9 mouse cellular contexts compared by ENCODE assay signal in the genomic region with DNA sequence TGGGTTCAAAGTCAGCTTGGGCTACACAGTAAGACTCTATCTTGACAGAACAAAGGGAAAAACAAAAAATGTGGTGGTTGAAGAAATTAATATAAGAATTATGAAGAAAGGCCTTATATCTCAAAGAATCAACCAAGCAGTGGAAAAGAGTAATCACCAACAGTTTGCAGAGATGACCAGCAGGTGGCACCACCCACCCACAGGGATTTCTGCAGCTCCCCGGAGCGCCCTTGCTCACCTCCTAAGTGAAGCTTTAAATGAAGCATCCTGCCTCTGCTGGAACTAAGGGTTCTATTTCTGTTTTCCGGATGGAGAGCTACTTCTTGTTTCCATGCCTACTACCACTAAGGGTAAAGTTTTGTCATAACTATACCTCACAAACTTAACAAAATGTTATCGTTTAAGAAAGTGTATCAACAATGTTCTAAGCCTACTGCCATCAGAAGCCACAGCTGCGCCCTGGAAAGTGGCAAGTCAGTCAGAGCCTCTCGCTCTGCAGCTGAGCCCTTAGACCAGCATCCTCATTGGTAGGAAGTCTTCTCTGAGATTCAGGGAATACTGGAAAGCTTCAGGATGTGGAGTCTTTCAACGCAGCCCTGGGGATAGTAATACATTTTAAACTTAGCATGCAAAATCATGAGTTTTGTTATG. TPM values are rescaled to one million over a fixed set of nuclear protein-coding genes. Genes with fewer than 3 reads are reported as not detected.
DNase-seq lines count a peak whose midpoint lies in the region; ATAC-seq and TF ChIP-seq lines count a peak whose summit lies in the region.
"Had no signal": no experiment of that assay in that cellular context is flagged by ENCODE, and none has a peak within 500 bp of the region (broad histone marks: within the 10 kb centered on the region; RNA-seq: fewer than 3 reads in every experiment).

No protein-coding gene starts in this region.

- TF ChIP-seq CTCF in bone marrow, adult 2 months (IDR thresholded peaks at IDR 0.05; ENCODE audit: control insufficient read depth, insufficient read depth, low read length), result peak; percentile 78

- no peak overlapping the region for H3K4me2 ChIP-seq in forebrain, embryonic 15.5 days (replicated peaks)
- no peak overlapping the region for H3K4me2 ChIP-seq in hindbrain, embryonic 14.5 days (replicated peaks)
- H3K4me2 ChIP-seq: heart, embryonic 15.5 days had no signal

- TF ChIP-seq POLR2A in bone marrow, adult 2 months (IDR thresholded peaks at IDR 0.05; ENCODE audit: borderline replicate concordance, control insufficient read depth, low read depth, low read length), result no peak

- WGBS in bone marrow, adult 2 months, result 27% methylated on average over 7 of the region's 7 CpGs
- WGBS in forebrain, embryonic 15.5 days, result 35% methylated on average over 7 of the region's 7 CpGs
- WGBS in hindbrain, embryonic 14.5 days, result 40% methylated on average over 7 of the region's 7 CpGs

- DNase-seq in ES-CJ7 (ENCODE audit: low read depth, low spot score), result peak; percentile 61
- DNase-seq in hindbrain, embryonic 14.5 days (ENCODE audit: low spot score), result peak; percentile 80
- peak; percentile 88 to 89 for DNase-seq in layer of hippocampus, postnatal 10 days (ENCODE audit: low spot score in 2 of 2)
- peak; percentile 68 to 82 for DNase-seq in lung, postnatal 4 days
- peak; percentile 84 to 88 for DNase-seq in right cerebral cortex, postnatal 10 days (ENCODE audit: low spot score in 2 of 2)
- peak; percentile 40 for DNase-seq in urinary bladder, postnatal 10 days (ENCODE audit: low spot score)

- H3K9ac ChIP-seq in forebrain, embryonic 15.5 days (replicated peaks), result no peak overlapping the region
- no peak overlapping the region for H3K9ac ChIP-seq in hindbrain, embryonic 14.5 days
- H3K9ac ChIP-seq: heart, embryonic 15.5 days had no signal

- no peaks in the 10 kb centered on the region for H3K36me3 ChIP-seq in forebrain, embryonic 15.5 days
- no peaks in the 10 kb centered on the region for H3K36me3 ChIP-seq in hindbrain, embryonic 14.5 days (replicated peaks; ENCODE audit: control insufficient read depth, insufficient read depth)
- H3K36me3 ChIP-seq: heart, embryonic 15.5 days had no signal

- ATAC-seq in forebrain, embryonic 15.5 days (replicated peaks), result peak; percentile 82
- peak; percentile 60; the same call in 1 of the 2 replicates for ATAC-seq in hindbrain, embryonic 14.5 days (ENCODE audit: low FRiP score)

- no peak overlapping the region for H3K27ac ChIP-seq in bone marrow, adult 2 months (ENCODE audit: control insufficient read depth, insufficient read depth, low read depth, low read length, poor library complexity)
- no peak overlapping the region for H3K27ac ChIP-seq in forebrain, embryonic 15.5 days (replicated peaks)
- H3K27ac ChIP-seq in hindbrain, embryonic 14.5 days, result no peak overlapping the region
- H3K27ac ChIP-seq: heart, embryonic 15.5 days had no signal

- no peaks in the 10 kb centered on the region for H3K27me3 ChIP-seq in forebrain, embryonic 15.5 days
- no peaks in the 10 kb centered on the region for H3K27me3 ChIP-seq in hindbrain, embryonic 14.5 days (ENCODE audit: control insufficient read depth, insufficient read depth, low read length)
- H3K27me3 ChIP-seq: heart, embryonic 15.5 days had no signal

- H3K9me3 ChIP-seq in forebrain, embryonic 15.5 days, result no peaks in the 10 kb centered on the region
- no peaks in the 10 kb centered on the region for H3K9me3 ChIP-seq in hindbrain, embryonic 14.5 days (ENCODE audit: control insufficient read depth, low read length)
- H3K9me3 ChIP-seq: heart, embryonic 15.5 days had no signal

- H3K4me1 ChIP-seq in bone marrow, adult 2 months (ENCODE audit: control insufficient read depth, insufficient read depth, low read length), result no peaks in the 10 kb centered on the region
- H3K4me1 ChIP-seq in forebrain, embryonic 15.5 days, result no peaks in the 10 kb centered on the region
- no peaks in the 10 kb centered on the region for H3K4me1 ChIP-seq in hindbrain, embryonic 14.5 days (replicated peaks; ENCODE audit: control insufficient read depth, insufficient read depth, low read length)
- H3K4me1 ChIP-seq: heart, embryonic 15.5 days had no signal

- H3K4me3 ChIP-seq in bone marrow, adult 2 months (replicated peaks; ENCODE audit: control insufficient read depth, low read depth, low read length), result no peak overlapping the region
- H3K4me3 ChIP-seq in forebrain, embryonic 15.5 days, result no peak overlapping the region
- no peak overlapping the region for H3K4me3 ChIP-seq in hindbrain, embryonic 14.5 days (replicated peaks; ENCODE audit: low read length)
- H3K4me3 ChIP-seq: heart, embryonic 15.5 days had no signal

RNA-seq across cellular contexts. Expression of a gene that starts 10.3 kb away (rescaled TPM):
- 8.0 and 10.4 TPM in 2 replicates for polyA plus RNA-seq in bone marrow, adult 2 months (2011; ENCODE audit: insufficient read depth, insufficient read length, low replicate concordance, missing spikeins)
- polyA plus RNA-seq in forebrain, embryonic 15.5 days (2015; fragmentation: Nextera tagmentation; extraction: Ambion mirVana), result 41.6 and 44.1 TPM in 2 replicates
- polyA plus RNA-seq in hindbrain, embryonic 14.5 days (2014; fragmentation: Nextera tagmentation; extraction: Ambion mirVana), result 41.7 and 41.8 TPM in 2 replicates
- total RNA-seq in layer of hippocampus, postnatal 10 days (2021), result 10 to 100 TPM; 28.5 to 33.9 TPM

RNA-seq across cellular contexts. Expression of a gene that starts 52.6 kb away (rescaled TPM):
- 5.0 and 8.8 TPM in 2 replicates for polyA plus RNA-seq in bone marrow, adult 2 months (2011; ENCODE audit: insufficient read depth, insufficient read length, low replicate concordance, missing spikeins)
- 8.3 and 9.4 TPM in 2 replicates for polyA plus RNA-seq in forebrain, embryonic 15.5 days (2015; fragmentation: Nextera tagmentation; extraction: Ambion mirVana)
- polyA plus RNA-seq in hindbrain, embryonic 14.5 days (2014; fragmentation: Nextera tagmentation; extraction: Ambion mirVana), result 7.7 and 9.2 TPM in 2 replicates
- total RNA-seq in layer of hippocampus, postnatal 10 days (2021), result 10 to 100 TPM; 14.0 to 16.3 TPM
